Mouse (Mus musculus): Measurements from ENCODE around the gene Nkx2-1.

Gene Nkx2-1

DNA sequence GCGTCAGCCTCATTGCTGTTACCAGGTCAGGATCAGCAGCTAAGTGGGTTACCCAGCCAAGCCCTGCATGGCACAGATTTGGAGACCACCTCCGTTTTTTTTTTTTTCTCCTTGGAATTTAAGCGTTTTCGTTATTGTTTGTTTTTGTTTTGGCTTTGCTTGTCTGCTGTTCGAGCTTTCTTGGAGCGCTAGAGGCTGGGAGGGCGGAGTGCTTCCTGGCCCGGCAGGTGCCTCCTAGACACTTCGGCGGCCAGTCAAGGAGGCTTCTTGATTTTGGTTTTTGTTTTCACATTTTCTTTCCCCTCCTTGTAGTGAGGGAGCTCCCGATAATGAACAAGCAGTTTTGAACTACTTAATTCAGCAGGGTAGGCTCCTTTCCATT lies at the start of gene Nkx2-1:
Nkx2-1 (minus strand) TSS at position 25 of the 382 bp plus-strand sequence.
- DNase-seq (ENCODE audit: extremely low spot score, low spot score): no peak

DNA sequence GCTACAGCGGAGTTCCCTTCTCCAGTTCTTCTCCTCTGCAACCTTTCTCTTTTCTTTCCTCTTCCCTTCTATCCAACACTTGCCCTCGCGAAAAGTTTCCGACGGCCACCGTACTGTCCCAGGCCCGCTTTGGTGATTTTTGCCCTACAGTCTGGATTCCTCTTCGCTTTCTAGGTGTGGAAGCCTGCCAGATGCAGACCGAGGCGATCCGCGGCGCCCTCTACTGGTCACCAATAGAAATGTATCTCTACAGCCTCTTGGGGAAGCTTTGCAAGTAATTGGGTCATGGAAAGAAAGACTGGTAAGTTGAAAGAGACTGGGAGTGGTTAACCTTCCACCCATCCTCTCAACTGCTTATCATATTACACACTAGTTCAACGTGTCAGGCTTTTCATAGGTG lies 4.4 kb upstream of the Nkx2-1 start:
- peak; percentile 82 for DNase-seq (ENCODE audit: extremely low spot score, low spot score)

DNA sequence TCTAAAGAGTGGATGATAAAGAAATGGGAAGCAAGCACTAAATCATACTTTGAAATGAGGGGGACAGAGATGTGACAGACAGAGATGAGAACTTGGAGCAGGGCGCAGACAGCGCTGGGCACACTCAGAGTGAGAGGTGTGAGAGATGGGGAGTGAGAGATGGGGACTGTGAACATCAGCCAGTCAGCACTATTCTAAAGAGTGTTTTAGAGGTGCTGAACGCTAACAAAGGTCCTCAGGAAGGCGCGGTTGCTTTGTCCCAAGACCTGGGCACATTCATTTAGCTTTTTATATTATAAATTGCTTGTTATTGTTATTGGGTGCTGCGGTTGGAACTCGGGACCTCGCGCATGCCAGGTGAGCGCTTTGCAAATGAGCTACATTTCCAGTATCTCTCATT lies 3.9 kb upstream of the Nkx2-1 start:
- peak; percentile 27 for DNase-seq (ENCODE audit: extremely low spot score, low spot score)

DNA sequence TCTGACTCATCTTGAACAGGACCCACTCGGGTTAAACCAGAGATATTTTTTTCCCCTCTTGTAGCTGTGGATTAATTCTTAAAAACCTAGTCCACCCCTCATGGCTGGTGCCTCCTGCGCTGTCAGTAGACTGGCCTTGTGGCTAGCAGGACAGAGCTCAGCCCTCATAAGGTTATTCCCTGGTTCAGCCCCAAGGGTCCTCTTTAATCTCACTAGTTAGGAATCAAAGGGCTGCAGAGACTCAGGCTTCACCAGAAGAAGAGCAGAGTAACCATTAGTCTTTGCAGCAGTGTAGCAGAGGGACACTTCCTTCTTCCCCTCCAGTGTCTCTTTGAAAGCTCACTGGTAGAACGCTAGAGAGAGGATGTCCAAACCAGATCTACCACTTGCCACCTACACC lies 1.9 kb upstream of the Nkx2-1 start:
- no peak for DNase-seq (ENCODE audit: extremely low spot score, low spot score)

DNA sequence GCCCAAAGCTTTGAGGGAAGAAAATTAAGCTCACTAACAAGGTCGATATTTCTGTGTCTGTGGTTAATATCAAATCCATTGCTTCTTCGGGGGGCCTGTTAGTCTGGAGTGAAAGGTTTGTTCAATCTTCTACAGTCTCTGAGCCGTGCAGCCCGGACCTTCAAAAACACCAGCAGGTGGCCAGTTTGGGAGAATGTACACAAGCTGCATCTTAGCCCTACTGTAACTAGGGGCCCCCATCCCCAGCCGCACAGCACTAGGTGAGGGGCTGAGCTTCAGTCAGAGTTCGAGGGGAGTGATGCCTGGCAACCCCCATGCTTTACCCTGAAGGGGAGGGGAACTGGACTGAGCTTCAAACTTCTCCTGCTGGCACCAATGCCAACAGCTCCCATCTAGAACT lies 1.2 kb upstream of the Nkx2-1 start:
- peak; percentile 35 for DNase-seq (ENCODE audit: extremely low spot score, low spot score)

DNA sequence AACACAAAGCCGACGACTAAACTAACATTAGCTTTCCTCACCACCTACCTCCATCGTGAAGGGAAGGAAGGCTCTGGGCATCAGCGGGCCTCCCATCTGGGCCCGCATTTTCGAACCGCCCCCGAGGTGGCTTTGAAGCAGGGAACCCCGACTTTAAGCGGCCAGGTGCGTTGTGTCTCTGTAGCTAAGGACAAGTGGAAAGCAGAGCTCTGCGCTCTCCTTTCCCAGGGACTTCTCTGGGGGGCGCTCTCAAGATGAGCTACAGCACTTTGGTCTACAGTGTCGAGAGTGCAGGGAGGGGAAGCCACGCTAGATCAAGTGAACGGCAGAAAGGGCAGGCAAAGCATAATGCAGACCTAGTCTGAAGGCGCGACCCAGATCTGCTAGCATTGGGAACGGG lies 634 bp upstream of the Nkx2-1 start:
- DNase-seq (ENCODE audit: extremely low spot score, low spot score): peak; percentile 65

DNA sequence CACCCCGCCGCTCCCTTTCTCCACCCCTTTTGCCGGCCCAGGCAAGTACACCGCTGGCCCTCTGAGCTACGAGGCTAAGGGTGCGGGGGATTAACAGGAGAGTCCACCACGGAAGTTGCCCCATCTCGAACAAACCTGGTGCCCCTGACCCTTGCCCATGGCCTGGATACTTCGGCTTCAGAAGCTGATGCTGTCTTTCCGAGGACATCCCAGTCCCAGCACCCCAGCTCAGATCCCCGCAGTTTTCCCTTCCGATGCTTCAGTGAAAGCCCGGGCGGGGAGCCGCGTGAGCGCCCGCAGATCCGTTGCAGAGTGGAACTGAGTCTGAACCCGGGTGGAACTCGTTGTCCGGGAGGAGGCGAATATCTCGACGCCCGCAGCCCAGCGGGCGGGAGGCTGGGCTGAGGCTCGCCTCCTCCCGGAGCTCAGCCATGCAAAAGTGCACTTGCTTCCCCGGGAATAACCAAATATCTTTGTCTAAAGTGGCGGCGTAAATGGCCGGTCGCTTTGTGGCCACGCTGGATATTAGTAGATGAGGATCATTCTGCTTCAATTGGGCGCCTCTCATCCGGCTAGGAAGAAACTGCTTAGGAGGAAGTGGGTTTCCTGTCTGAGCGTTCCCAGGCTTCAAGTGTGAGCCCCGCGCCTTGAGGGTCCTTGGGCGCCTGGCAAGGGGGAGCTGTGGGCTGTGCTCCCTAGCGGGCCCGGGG lies 379 bp downstream of the Nkx2-1 start:
- peak; percentile 67 for DNase-seq (ENCODE audit: extremely low spot score, low spot score)

DNA sequence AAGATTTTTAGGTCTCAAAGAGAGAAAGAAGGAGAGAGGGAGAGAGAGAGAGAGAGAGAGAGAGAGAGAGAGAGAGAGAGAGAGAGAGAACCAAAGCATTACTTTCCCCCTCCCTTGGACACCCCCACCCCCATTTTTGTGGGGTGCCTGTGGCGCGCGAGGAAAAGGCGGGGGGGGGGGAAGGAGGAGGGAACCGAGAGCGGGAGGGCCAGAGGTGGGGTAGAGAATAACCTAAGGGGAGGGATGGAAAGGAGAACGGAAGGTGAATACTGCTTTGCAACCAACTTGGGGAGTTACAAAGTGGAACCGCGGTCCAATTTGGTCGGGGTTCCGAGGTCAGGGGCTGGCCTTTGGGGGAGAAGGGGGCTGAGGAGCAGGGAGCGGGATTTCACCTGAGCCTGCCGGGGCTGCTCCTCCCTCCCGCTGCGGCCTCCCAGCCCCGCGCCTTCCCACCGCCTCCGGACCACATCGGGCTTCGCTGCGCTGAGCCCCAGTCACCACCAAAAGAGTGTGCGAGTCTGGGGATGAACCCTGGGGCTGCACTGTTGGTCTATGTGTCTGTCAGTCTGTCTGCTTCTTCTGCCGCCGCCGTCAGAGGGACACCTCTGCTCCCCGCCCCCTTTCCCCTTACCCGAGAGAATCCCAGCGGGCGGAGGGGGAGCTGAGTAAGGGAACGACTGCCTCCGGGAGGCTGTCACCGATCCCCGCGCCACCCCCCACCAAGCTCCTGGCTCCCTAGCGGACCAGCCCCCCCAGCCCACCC lies 1.1 kb downstream of the Nkx2-1 start:
- peak; percentile 57 for DNase-seq (ENCODE audit: extremely low spot score, low spot score)

DNA sequence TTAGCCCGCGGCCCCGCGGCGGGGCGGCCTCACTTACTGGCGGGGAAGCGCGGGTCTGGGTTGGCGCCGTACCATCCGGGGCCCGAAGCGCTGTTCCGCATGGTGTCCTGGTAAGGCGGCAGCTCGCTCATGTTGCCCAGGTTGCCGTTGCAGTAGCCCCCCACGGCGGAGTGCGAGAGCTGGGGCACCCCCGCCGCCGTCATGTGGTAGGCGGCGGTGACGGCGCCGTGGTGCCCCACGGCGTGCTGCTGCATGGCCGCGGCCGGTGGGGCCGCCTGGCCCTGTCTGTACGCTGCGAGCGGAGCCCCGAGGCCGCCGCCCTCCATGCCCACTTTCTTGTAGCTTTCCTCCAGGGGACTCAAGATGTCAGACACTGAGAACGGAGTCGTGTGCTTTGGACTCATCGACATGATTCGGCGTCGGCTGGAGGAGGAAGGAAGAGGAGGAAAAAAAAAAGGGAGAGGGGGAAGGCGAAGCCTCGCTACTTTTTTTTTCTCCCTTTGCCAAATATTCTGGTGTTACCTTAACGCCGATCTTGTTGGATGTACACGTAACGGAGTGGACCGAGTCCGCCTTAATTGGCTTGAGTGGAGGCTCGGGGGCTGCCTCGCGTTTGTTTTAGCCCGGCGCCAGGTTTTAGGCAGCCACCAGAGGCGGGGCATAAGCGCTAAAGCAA lies 1.9 kb downstream of the Nkx2-1 start:
- DNase-seq (ENCODE audit: extremely low spot score, low spot score): peak; percentile 68

DNA sequence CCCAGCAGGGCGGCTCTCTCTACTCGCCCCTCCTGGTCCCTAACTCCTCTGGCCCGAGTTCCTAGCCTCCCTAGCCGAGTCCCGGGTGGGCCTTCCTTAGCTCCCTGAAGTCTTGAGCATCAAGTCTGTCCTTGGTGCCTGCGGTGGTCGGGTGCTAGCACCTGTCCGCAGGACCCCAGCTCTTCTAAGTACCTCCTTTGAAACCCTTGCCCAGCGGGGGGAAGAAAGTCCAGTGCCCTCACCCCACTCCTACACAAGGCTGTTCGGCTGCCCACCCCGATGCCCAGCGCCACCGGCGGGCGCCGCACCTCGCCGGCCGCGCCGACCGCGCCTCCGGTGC lies 2.4 kb downstream of the Nkx2-1 start:
- peak; percentile 71 for DNase-seq (ENCODE audit: extremely low spot score, low spot score)

DNA sequence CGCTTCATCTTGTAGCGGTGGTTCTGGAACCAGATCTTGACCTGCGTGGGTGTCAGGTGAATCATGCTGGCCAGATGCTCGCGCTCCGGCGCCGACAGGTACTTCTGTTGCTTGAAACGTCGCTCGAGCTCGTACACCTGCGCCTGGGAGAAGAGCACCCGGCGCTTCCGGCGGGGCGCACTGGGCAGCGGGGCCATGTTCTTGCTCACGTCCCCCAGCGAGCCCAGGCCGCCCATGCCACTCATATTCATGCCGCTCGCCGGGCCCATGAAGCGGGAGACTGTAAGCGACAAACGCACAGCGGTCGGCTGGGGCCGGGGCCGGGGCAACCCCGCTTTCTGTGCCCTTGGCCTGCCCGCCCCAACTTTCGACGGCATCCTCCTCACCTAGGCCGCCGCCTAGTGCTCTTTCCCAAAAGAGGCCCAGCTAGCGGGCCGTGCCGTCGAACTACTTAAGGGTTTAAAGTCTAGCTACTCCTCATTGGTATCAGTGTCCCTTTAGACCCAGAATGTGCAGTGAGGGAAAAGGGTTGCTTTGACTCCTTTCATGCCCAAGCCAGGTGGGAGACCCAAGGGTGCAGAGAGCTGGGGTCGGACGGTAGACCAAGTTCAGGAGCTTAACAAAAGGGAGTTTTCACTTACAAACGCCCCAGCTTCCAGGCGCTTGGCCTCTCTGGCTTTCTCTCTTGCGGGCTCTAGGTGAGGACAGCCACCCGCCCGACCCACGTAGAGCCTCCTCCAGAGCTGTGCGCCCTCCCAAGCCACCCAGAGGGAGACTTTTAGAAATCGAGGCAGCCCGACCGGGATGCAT lies 3.0 kb downstream of the Nkx2-1 start:
- DNase-seq (ENCODE audit: extremely low spot score, low spot score): no peak

DNA sequence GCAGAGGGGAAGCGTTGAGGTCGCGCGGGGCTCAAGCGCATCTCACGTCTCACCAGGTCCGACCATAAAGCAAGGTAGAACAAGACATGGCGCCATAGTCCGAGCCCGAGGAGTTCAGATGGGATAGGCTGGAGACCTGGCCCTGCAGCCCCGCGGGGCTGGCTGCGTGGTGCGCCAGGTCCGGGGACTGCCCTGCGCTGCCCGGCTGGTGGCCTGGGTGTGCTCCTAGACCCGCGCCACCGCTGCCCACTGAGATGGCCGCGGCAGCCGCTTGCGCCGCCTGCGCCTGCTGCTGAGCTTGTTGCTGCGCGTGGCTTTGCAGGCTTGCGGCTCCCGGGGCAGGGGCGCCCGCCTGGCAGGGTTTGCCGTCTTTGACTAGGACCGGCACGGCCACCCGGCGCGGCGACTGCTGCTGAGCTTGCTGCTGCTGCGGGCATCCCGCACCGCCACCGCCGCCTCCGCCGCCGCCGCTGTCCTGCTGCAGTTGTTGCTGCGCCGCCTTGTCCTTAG lies 3.7 kb downstream of the Nkx2-1 start:
- DNase-seq (ENCODE audit: extremely low spot score, low spot score): peak; percentile 78

DNA sequence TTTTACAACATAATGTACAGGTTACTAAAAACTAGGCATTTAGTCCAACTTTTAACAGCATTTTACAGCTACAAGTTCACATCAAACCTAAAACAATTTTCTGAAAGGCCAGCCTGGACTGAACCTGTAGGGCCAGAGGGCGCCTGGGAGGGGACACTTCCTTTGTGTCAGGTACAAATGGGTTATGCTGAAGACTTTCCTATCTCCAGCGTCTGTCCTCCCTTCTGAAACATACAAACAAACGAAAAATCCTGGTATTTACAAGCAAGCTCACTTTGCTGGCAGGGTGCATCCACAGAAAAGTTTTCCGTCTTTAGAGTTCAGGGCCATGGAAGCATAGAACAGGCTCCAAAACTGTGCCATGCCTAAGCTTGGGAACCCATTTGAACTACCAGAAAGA lies 4.6 kb downstream of the Nkx2-1 start:
- DNase-seq (ENCODE audit: extremely low spot score, low spot score): peak; percentile 44

DNA sequence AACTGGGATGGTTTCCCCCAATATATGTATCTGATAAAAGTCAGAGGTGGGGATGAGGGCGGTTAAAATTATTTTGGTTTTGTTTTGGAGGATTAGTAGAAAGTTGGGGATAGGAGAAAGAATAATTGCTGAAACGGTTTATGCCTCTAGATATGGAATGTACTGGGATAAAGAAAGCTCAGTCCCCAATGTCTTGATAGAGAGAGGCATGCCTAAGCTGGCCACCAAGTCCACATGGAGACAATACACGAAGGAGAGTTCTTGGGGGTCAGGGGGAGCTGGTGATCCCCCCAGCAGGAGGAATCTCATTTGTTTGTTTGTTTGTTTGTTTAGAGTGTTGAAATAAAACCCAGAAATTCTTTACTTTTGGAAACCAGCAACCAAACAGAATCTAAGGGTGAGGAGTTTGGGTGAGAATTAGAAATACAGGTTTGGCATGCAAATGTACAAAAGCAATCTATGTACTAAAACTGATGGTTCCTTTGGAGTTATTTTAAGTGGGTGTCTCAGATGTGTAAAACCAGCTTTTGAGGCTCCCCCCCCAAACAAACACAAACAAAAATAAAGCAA lies 5.6 kb downstream of the Nkx2-1 start:
- no peak for DNase-seq (ENCODE audit: extremely low spot score, low spot score)

DNA sequence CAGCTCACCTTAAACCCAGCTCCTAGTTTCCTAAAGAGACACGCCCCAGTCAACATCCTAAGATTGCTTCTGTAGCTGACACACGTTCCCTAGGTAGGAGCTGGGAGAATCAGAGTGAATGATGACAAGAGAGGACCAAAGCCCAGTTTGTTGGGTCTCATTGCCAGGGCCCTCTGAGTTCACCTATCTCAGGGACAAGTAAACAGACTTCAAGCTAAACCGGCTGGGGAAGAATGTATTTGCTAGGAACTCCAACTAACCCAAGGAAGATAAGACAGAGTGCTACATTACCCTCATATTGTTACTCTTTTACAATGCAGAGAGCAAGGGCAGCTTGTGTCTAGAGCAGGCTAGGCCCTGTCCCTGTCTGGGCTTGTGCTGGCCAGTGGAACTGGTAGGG lies 6.8 kb downstream of the Nkx2-1 start:
- DNase-seq (ENCODE audit: extremely low spot score, low spot score): peak; percentile 46

DNA sequence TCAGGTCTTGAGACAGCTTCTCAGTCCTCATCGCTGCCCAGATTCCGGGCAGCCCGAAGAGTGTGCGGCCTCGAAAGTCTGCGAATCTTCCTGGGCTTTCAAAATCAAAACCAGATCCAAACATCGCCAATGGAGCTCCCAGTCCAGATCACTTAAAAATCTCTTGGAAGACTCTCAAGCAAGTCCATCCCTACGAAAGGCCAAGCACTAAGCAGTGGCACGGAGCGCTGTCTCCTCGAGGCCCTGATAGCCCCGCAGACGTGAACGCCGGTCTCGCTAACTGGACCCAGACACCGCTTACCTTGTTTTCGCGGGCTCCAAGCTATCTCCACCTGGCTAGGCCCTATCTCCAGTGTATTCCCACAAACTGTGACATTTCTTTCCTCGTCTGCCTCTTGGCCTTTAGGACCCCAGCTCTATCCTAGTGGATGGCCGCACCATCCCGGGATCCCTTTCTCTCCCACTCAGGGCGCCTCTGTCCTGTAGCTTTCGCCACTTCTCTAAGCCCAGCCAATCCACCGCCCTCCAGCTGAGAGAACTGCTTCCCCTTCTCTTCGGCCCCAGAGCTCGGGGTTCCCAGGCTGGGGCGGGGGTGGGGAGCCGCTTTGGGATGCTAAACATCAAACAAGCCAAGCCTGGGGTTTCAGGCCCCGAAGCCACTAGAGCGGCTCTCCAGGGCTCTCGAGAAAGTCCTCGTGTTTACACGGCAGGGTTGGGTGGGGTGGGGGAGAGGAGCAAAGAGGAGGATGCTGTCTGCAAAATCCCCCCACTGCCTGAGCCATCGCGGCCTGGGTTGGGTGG lies 7.6 kb downstream of the Nkx2-1 start:
- peak; percentile 64 for DNase-seq (ENCODE audit: extremely low spot score, low spot score)

DNA sequence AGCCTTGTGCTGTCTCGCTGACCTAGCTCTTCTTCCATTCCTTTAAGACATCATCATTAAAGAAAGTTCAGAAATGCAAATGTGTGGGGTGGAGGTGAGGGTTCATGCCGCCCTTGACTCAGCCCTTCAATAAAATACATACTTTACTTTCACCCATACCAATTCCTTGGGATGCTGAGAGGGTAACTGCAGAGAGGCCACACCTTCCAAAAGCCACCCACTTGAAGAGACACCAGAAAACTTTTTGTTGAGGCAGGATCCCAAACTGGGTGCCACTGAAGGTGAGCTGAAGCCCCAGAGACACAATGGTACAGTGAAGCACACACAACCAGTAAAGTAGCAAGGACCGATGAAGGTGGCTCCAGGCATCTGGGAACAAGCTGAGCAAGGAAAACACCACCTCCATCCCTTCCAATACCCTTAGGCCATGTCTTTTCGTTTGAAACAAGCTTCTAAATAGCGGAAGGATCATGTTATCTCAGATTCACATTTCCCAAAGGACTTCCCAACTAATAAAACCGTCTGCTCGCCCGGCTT lies 8.6 kb downstream of the Nkx2-1 start:
- DNase-seq (ENCODE audit: extremely low spot score, low spot score): peak; percentile 51

DNA sequence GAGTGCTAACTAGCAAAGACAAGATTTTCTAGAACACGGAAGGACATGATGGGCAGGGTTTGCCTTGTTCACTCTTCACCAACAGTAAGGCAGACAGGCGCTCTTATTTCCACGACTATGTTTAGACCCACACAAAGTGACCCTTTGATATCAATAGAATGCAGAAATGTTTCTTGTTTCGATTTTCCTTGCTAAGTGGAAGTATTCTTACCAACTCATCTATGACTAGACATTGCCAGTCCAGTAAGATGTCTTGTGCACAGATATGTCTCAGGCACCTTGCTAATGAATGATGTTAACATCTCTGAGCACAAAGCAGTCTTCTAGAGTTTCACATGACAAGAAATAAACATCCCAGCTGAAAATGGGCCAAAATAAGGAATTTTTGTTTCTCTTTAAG lies 9.6 kb downstream of the Nkx2-1 start:
- no peak for DNase-seq (ENCODE audit: extremely low spot score, low spot score)

DNA sequence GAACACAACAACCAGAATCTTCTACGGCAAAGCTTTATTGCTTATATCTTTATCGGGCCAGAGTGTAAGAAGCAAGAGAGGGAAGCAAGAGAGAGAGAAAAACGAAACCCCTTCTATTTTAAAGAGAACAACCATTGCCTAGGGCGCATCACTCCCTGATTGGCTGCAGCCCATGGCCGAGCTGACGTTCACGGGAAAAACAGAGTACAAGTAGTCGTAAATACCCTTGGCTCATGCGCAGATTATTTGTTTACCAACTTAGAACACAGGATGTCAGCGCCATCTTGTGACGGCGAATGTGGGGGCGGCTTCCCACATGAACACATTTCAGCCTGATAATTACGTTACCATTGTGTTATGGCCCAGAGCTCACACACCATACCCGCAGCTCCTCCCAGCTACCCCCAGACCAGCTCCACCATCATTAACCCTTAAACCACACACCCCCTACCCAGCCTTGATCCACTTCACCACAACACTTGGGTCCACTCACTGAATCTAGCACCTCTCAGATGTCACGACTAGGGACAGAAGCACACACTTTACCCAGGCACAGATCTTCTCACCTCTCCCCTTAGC lies 11.4 kb downstream of the Nkx2-1 start:
- DNase-seq (ENCODE audit: extremely low spot score, low spot score): peak; percentile 54

DNA sequence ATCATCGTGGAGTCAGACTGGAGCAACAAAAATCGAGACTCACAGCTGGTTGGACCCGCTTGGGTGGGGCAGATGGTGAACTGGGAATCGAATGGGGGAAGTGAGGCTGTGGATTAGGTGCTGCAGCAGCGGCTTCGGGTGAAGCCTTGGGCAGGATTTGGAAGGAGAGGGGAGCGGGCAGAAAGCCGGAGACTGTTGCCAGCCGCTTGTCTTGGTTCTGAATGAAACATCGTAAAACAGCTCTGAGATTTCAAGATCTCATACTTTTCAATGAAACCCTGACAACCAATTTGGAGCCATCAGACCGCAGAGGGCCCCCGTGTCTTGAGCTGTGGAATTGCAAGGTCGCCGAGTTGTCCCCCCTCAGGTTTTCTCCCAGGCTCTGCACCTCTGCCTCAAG lies 12.5 kb downstream of the Nkx2-1 start:
- DNase-seq (ENCODE audit: extremely low spot score, low spot score): peak; percentile 44

Measured in neural tube, embryonic 10.5 days (tissue).